Mouse (Mus musculus) CH12.LX (cell line): Measurements from ENCODE around the gene Myod1. TPM values are rescaled to one million over a fixed set of nuclear protein-coding genes. Genes with fewer than 3 reads are reported as not detected.

Experiments
- DNase-seq: peaks from one replicate; pipeline ENCODE4 v3.0.0-alpha.2; 2013; ENCODE audit errors: extremely low read depth
- H3K27ac ChIP-seq: 2 replicates; pipeline ENCODE4 v1.5.1; 2012; ENCODE audit warnings: low read depth, mild to moderate bottlenecking, control low read depth, moderate library complexity; ENCODE audit not compliant: insufficient read depth
- H3K27me3 ChIP-seq: replicated peaks from 2 replicates; pipeline ENCODE3; 2012; ENCODE audit warnings: inconsistent platforms
- H3K36me3 ChIP-seq, 2 experiments: replicated peaks in 1 of 2; 2 replicates each; pipeline versions ENCODE3 to v1.6.1; 2012; ENCODE audit warnings: inconsistent platforms in 1 of 2, low read length in 1 of 2, mild to moderate bottlenecking in 1 of 2, mixed read lengths in 1 of 2, moderate library complexity in 1 of 2; ENCODE audit not compliant: control insufficient read depth in 1 of 2, insufficient read depth in 1 of 2
- H3K4me1 ChIP-seq, 2 experiments: 2 replicates each; pipeline ENCODE4 v1.6.1; 2012; ENCODE audit warnings: inconsistent platforms in 1 of 2, moderate library complexity in 1 of 2; ENCODE audit not compliant: insufficient read depth in 2 of 2, control insufficient read depth in 1 of 2
- H3K4me2 ChIP-seq: 2 replicates; pipeline ENCODE4 v1.6.1; 2012; ENCODE audit warnings: low read depth, mild to moderate bottlenecking, control low read depth; ENCODE audit not compliant: poor library complexity, insufficient read depth, severe bottlenecking
- H3K4me3 ChIP-seq, 3 experiments: fragments of 150-350 bp in 1 of 3; sonication (generic) in 1 of 3; replicated peaks in 1 of 3; 2 replicates each; pipeline versions ENCODE3 to v1.5.1; 2011 to 2012; ENCODE audit warnings: low read depth in 2 of 3, low read length in 2 of 3, mild to moderate bottlenecking in 2 of 3, moderate library complexity in 2 of 3, control low read depth in 1 of 3, improper control_type of control experiment in 1 of 3, inconsistent platforms in 1 of 3, mixed read lengths in 1 of 3; ENCODE audit not compliant: poor library complexity in 1 of 3
- H3K79me2 ChIP-seq: replicated peaks from 2 replicates; pipeline ENCODE4 v1.6.1; 2012; ENCODE audit warnings: mild to moderate bottlenecking, moderate library complexity; ENCODE audit not compliant: control insufficient read depth, poor library complexity, insufficient read depth, severe bottlenecking; ENCODE audit errors: extremely low read depth
- H3K9ac ChIP-seq: 2 replicates; pipeline ENCODE4 v1.6.1; 2012; ENCODE audit warnings: low read depth, mild to moderate bottlenecking, control low read depth, moderate library complexity; ENCODE audit not compliant: insufficient read depth
- H3K9me3 ChIP-seq: replicated peaks from 2 replicates; pipeline ENCODE3; 2012; ENCODE audit warnings: low read length, inconsistent platforms, mixed read lengths
- BHLHE40 ChIP-seq: IDR thresholded peaks from 2 replicates; pipeline ENCODE4 v1.6.1; 2011; ENCODE audit warnings: mild to moderate bottlenecking, low read depth, low read length, improper control_type of control experiment
- CHD1 ChIP-seq: IDR thresholded peaks from 2 replicates; pipeline ENCODE4 v1.6.1; 2012; ENCODE audit warnings: low read depth, low read length, improper control_type of control experiment, inconsistent platforms
- CHD2 ChIP-seq: IDR thresholded peaks from 2 replicates; pipeline ENCODE4 v1.6.1; 2011; ENCODE audit warnings: low read length, improper control_type of control experiment
- CTCF ChIP-seq, 2 experiments: IDR thresholded peaks in 1 of 2; conservative IDR thresholded peaks in 1 of 2; 2 replicates each; pipeline ENCODE4 v1.5.1; 2011 to 2012; ENCODE audit warnings: low read depth in 2 of 2, low read length in 2 of 2, improper control_type of control experiment in 1 of 2, inconsistent platforms in 1 of 2, mild to moderate bottlenecking in 1 of 2, moderate library complexity in 1 of 2
- HCFC1 ChIP-seq: IDR thresholded peaks from 2 replicates; pipeline ENCODE4 v1.6.1; 2012; ENCODE audit warnings: low read depth, mild to moderate bottlenecking, inconsistent platforms, low read length, improper control_type of control experiment
- IRF4 ChIP-seq: IDR thresholded peaks from 2 replicates; pipeline ENCODE4 v1.6.1; 2014; ENCODE audit warnings: low read depth, mild to moderate bottlenecking, inconsistent platforms, low read length, improper control_type of control experiment
- JUN ChIP-seq: IDR thresholded peaks from 2 replicates; pipeline ENCODE4 v1.6.1; 2011; ENCODE audit warnings: low read depth, mild to moderate bottlenecking, low read length, improper control_type of control experiment, moderate library complexity; ENCODE audit not compliant: insufficient read depth
- KAT2A ChIP-seq: IDR thresholded peaks from 2 replicates; pipeline ENCODE4 v1.6.1; 2012; ENCODE audit warnings: low read length, improper control_type of control experiment, inconsistent platforms; ENCODE audit not compliant: insufficient replicate concordance
- MAFK ChIP-seq: IDR thresholded peaks from 2 replicates; pipeline ENCODE4 v1.6.1; 2011; ENCODE audit warnings: low read length, improper control_type of control experiment; ENCODE audit not compliant: insufficient replicate concordance
- MAX ChIP-seq: IDR thresholded peaks from 2 replicates; pipeline ENCODE4 v1.6.1; 2011; ENCODE audit warnings: low read length, improper control_type of control experiment
- MAZ ChIP-seq: IDR thresholded peaks from 2 replicates; pipeline ENCODE4 v1.6.1; 2012; ENCODE audit warnings: low read depth, mild to moderate bottlenecking, inconsistent platforms, low read length, improper control_type of control experiment, moderate library complexity
- MEF2A ChIP-seq: IDR thresholded peaks from 2 replicates; pipeline ENCODE4 v1.6.1; 2014; ENCODE audit warnings: low read depth, mild to moderate bottlenecking, inconsistent platforms, low read length, improper control_type of control experiment, borderline replicate concordance
- MXI1 ChIP-seq: IDR thresholded peaks from 2 replicates; pipeline ENCODE4 v1.6.1; 2011; ENCODE audit warnings: mild to moderate bottlenecking, low read depth, low read length, improper control_type of control experiment
- NELFE ChIP-seq: IDR thresholded peaks from 2 replicates; pipeline ENCODE4 v1.6.1; 2011; ENCODE audit warnings: low read depth, low read length, improper control_type of control experiment
- NRF1 ChIP-seq: IDR thresholded peaks from 2 replicates; pipeline ENCODE4 v1.6.1; 2014; ENCODE audit warnings: low read depth, mild to moderate bottlenecking, inconsistent platforms, low read length, improper control_type of control experiment, moderate library complexity
- PAX5 ChIP-seq: IDR thresholded peaks from 2 replicates; pipeline ENCODE4 v1.6.1; 2012; ENCODE audit warnings: low read length, inconsistent platforms, mixed read lengths
- POLR2A ChIP-seq: IDR thresholded peaks from 2 replicates; pipeline ENCODE4 v1.6.1; 2011; ENCODE audit warnings: low read depth, mild to moderate bottlenecking, improper control_type of control experiment, low read length
- POLR2AphosphoS2 ChIP-seq: IDR thresholded peaks from 2 replicates; pipeline ENCODE4 v1.6.1; 2011; ENCODE audit warnings: low read depth, low read length, improper control_type of control experiment
- RAD21 ChIP-seq: IDR thresholded peaks from 2 replicates; pipeline ENCODE4 v1.6.1; 2011; ENCODE audit warnings: low read depth, mild to moderate bottlenecking, low read length, improper control_type of control experiment, moderate library complexity
- RCOR1 ChIP-seq: conservative IDR thresholded peaks from 2 replicates; pipeline ENCODE4 v1.6.1; 2012; ENCODE audit warnings: low read depth, mild to moderate bottlenecking, inconsistent platforms, low read length, improper control_type of control experiment
- SIN3A ChIP-seq: IDR thresholded peaks from 2 replicates; pipeline ENCODE4 v1.6.1; 2012; ENCODE audit warnings: low read length, improper control_type of control experiment, inconsistent platforms
- SMC3 ChIP-seq: IDR thresholded peaks from 2 replicates; pipeline ENCODE4 v1.6.1; 2011; ENCODE audit warnings: low read depth, low read length, improper control_type of control experiment
- TBP ChIP-seq: conservative IDR thresholded peaks from 2 replicates; pipeline ENCODE4 v1.6.1; 2011; ENCODE audit warnings: low read depth, low read length, improper control_type of control experiment
- TCF12 ChIP-seq: IDR thresholded peaks from 2 replicates; pipeline ENCODE4 v1.6.1; 2014; ENCODE audit warnings: low read depth, mild to moderate bottlenecking, inconsistent platforms, low read length, improper control_type of control experiment
- USF1 ChIP-seq: IDR thresholded peaks from 2 replicates; pipeline ENCODE4 v1.6.1; 2014; ENCODE audit warnings: low read depth, mild to moderate bottlenecking, inconsistent platforms, low read length, improper control_type of control experiment
- USF2 ChIP-seq: conservative IDR thresholded peaks from 2 replicates; pipeline ENCODE4 v1.6.1; 2011; ENCODE audit warnings: low read depth, low read length, improper control_type of control experiment
- ZMIZ1 ChIP-seq: IDR thresholded peaks from 2 replicates; pipeline ENCODE4 v1.6.1; 2012; ENCODE audit warnings: low read depth, mild to moderate bottlenecking, inconsistent platforms, low read length, improper control_type of control experiment
- dilution Hi-C: fragments of 300-500 bp; cut with MboI; formaldehyde crosslinking; loops from 2 replicates; pipeline ENCODE4 v1.14.3; 2020; ENCODE audit warnings: low sequenced_read_pairs; ENCODE audit not compliant: extremely low pct_unique_long_range_greater_than_20kb, extremely low pct_ligation_motif_present
- in situ Hi-C: fragments of 300-500 bp; cut with MboI; formaldehyde crosslinking; loops from 3 replicates; pipeline ENCODE4 v1.14.3; 2019; ENCODE audit warnings: low sequenced_read_pairs, low pct_ligation_motif_present, low pct_unique_long_range_greater_than_20kb, mixed read lengths
- polyA plus RNA-seq: library from polyadenylated mRNA; unstranded; fragments of >175 nt; gene quantifications from 2 replicates; pipeline ENCODE4 v1.2.1, GENCODE M21; 2012; ENCODE audit warnings: low read depth; ENCODE audit not compliant: insufficient read length
- total RNA-seq, 2 experiments: library from RNA; depleted of rRNA; stranded (reverse); fragments of 300-350 nt in 1 of 2; fragments of >200 nt in 1 of 2; gene quantifications; 2 replicates each; pipeline ENCODE4 v1.2.3; 2012 to 2014

Gene Myod1
- total and polyA plus RNA-seq, 3 experiments: not detected

DNA sequence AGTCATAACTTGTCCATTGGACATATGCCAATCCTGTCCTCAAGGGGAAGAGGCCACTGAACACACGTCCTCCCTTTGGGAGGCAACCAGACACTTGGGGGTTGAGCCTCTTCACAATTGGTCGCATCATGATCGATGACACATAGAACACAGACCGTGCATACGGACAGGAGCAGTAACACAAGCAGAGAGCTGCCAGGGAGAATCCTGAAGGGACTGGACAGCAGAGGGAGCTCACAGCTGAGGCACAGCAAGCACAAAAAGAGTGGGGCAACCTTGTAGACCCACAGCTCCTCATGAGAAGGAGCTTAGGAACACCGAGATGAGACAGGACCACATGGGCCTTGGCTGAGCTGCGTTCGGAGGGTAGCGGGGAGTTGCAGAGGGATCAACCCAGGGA lies 4.4 kb downstream of the Myod1 start:
- Histone ChIP-seq H3K79me2 (no peaks in the 10 kb centered on the region), H3K4me1 (peaks cover 8 to 22% of the 10 kb centered on the region in 2 experiments), H3K4me2 (no peak overlapping the region), H3K4me3 (no peak overlapping the region), H3K9me3 (peaks cover 5% of the 10 kb centered on the region), H3K27me3 (peaks cover 34% of the 10 kb centered on the region), H3K27ac (no peak overlapping the region), H3K36me3 (no peaks in the 10 kb centered on the region), H3K9ac (no peak overlapping the region)
- in situ Hi-C loops (no loop called here), dilution Hi-C loops (no loop called here)
- TF ChIP-seq RAD21: peak; percentile 36
- TF ChIP-seq POLR2A: no peak
- no peak for TF ChIP-seq TCF12
- no peak for TF ChIP-seq NRF1
- no peak for TF ChIP-seq BHLHE40
- TF ChIP-seq KAT2A: no peak
- TF ChIP-seq JUN: no peak
- peak in 1 of 2 experiments; percentile 63; a peak in 2 of 4 replicates for TF ChIP-seq CTCF (conservative IDR thresholded peaks at IDR 0.05 in 1 of 2, IDR thresholded peaks at IDR 0.05 in 1 of 2; ENCODE audit: low read depth in 2 of 2, low read length in 2 of 2)
- no peak for TF ChIP-seq CHD1
- TF ChIP-seq CHD2: no peak
- no peak for TF ChIP-seq USF2
- no peak for TF ChIP-seq MXI1
- no peak for TF ChIP-seq MAFK
- no peak for TF ChIP-seq SIN3A
- TF ChIP-seq SMC3: peak; percentile 50
- no peak for TF ChIP-seq RCOR1
- DNase-seq: no peak

DNA sequence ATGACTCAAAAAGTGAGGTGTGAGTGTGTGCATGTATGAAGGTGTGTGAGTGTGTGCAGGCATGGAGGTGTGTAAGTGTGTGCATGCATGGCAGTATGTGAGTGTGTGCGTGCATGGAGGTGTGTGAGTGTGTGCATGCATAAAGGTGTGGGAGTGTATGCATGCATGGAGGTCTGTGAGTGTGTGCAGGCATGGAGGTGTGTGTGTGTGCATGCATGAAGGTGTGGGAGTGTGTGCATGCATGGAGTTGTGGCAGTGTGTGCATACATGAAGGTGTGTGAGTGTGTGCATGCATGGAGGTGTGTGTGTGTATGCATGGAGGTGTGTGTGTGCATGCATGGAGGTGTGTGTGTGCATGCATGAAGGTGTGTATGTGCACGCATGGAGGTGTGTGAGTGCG lies 11.2 kb downstream of the Myod1 start:
- Histone ChIP-seq H3K4me2 (no peak overlapping the region), H3K9me3 (no peaks in the 10 kb centered on the region), H3K4me1 (peaks cover 6 to 34% of the 10 kb centered on the region in 2 experiments), H3K36me3 (no peaks in the 10 kb centered on the region), H3K4me3 (no peak overlapping the region), H3K27me3 (no peaks in the 10 kb centered on the region)
- DNase-seq: no peak
- in situ Hi-C loops (no loop called here), dilution Hi-C loops (no loop called here)
- TF ChIP-seq USF2: no peak
- no peak for TF ChIP-seq IRF4
- no peak for TF ChIP-seq NELFE
- no peak for TF ChIP-seq TBP
- TF ChIP-seq MAX: no peak
- TF ChIP-seq USF1: no peak
- no peak for TF ChIP-seq PAX5
- no peak for TF ChIP-seq POLR2AphosphoS2
- TF ChIP-seq MEF2A: no peak
- no peak for TF ChIP-seq MAZ
- TF ChIP-seq ZMIZ1: no peak
- no peak for TF ChIP-seq HCFC1
- TF ChIP-seq, all 38 proteins: peak for 0
- Histone ChIP-seq H3K9ac (no peak overlapping the region), H3K27ac (no peak overlapping the region), H3K79me2 (no peaks in the 10 kb centered on the region)
